Mouse (Mus musculus) kidney, postnatal 4 days (tissue): Measurements from ENCODE around the gene Mpc2.

ENCODE experiments used
- DNase-seq, 2 experiments: peaks; one replicate each; pipeline ENCODE4 v3.0.0; 2021; ENCODE audit warnings: mixed read lengths in 2 of 2

Mpc2 gene

DNA sequence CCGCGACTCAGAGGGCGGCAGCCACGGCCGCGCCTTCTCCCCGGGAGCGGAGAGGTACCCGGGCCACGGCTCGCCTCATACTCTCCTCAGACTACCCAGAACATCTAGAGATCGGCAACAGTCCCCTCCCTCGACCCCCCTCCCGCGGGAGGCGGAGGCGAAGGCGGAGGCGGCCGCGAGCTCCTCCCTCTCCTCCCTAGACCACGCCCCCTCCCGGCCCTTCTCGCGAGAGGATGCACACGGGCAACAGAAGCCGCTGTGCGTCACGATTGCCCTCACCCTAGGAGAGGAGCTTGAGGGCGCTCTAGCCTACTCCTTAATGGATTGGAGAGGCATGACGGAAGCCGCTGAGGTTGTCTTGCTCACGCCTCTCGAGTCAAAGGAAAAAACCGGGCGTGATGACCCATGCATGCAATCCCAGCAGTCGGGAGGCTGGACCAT is at the start of gene Mpc2, which contains the start of gene Dcaf6:
TSS of gene Mpc2 (plus strand) at position 278 of the 441 bp plus-strand sequence.
TSS of gene Dcaf6 (minus strand) at position 116 of the 441 bp plus-strand sequence.
- peak; percentile 100 for DNase-seq

DNA sequence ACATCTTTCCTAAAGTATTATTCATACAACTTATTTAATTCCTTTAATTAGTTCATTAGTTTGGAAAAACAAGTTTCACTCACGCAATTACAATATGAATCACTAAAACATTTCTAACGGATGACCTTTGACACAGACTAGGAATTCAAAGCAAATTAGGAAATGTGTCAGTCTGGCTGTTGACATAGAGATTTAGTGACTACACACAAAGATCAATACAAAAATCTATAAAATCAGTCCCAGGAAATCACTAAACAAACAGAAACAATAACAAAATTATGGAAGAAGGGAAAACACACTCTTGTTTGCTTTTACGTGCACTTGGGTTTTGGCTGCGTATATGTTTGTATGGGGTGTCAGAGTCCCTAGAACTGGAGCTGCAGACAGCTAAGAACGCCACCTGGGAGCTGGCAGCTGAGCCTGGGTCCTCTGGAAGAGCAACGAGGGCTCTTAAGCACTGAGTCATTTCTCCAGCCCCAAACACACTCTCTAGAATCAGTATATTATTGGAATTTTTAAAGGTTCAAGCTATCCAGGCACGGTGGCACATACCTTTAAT is 39.0 kb upstream of the Mpc2 start:
- no peak for DNase-seq

DNA sequence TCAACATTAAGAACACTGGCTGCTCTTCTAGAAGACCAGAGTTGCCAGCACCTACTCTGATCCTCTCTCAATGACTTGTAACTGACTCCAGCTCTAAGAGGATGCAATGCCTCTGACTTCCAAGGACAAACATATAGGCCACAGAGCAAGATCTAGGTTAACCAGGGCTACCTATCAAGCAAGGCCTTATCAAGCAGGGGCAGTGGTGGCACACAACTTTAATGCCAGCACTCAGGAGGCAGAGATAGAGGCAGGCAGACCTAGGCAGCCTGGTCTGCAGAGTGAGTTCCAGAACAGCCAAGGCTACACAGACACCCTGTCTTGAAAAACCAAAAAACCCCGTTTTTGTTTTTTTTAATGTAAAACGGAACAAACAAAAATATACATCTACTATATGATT is 34.2 kb upstream of the Mpc2 start:
- DNase-seq = no peak

DNA sequence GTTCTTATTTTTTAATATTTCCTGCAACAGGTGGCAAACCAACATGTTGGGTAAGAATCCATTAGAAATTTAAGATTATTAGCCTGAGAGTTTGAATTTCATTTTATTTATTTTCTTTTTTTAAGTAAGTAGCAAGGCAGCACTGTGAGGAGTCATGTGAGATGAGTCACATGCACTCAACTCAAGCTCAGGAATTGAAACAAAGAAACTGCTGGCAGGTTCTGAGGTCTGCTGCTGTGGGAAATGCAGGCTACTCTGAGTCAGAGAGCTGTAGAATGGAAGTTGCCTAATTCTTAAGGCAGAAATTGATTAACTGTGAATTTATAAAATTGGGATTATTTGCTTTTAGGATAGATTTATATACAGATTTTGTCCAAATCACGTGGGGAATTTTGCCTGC is 27.6 kb upstream of the Mpc2 start:
- no peak for DNase-seq

DNA sequence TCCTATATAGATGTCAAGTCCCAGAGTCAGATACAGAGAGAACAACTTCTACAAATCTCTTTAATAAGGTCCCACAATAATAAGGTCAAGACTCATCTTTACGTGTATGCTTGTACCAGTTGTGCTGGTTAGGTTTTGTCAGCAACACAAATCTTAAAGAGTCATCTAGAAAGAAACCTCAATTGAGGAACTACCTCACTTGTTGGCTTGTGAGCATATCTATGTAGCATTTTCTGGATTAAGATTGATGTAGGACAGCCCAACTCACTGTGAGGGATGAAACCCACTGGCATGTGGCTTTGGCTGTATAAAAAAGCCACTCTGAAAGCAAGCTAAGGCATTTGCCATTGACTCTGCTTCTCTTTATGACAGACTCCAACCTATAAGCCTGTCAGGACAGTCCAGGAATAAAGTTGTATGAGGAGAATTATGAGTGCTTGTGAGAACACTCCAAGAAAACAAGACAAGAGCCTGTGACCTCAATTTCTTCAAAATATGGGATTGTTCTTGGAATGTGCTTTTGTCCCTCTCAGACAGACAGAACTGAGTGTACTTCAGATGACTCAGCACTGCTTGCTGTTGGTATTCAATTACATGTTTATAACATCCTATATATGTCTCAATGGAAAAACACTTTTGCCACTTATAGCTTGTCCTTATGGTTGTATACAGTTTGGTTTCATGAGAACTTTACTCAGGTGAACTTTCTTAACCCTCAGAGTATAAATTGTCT is 22.0 kb upstream of the Mpc2 start:
- no peak for DNase-seq

DNA sequence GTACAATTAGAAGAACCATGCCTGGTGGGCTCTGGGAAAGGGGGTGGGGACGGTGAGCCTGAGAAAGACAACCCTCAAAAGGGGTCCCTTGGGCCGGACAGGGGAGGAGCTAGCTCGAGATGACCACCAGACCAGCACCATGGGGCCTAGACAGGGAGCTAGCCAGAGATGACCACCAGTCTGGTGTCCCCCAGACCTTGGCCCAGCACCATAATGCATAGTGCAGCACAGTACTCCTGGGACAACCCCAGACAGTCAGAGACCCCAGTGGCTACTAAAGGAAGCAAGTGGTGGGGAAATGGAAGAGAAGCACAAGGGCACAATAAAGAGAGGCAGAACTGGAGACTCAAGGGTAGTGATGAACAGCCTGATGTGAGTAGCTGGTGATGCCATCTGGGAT is 19.6 kb upstream of the Mpc2 start:
- DNase-seq = no peak

DNA sequence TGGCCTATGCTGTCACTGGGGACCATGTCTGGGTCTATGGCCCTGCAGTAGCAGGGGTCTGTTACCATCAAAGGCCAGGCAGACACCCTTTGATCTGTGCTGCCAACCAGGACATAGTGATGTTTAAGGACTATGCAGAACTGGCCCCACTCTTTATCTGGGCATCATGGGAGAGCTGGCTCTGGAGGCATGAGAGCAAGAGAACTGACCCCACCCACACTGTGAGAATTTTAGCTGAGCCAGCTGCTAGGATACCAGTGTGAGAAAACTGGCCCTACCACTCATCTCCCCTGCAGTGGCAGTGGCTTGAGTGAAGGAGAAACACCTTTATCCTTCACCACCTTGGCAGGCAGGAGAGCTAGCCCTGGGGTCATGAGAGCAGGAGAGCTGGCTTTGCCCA is 19.2 kb upstream of the Mpc2 start:
- DNase-seq = no peak

DNA sequence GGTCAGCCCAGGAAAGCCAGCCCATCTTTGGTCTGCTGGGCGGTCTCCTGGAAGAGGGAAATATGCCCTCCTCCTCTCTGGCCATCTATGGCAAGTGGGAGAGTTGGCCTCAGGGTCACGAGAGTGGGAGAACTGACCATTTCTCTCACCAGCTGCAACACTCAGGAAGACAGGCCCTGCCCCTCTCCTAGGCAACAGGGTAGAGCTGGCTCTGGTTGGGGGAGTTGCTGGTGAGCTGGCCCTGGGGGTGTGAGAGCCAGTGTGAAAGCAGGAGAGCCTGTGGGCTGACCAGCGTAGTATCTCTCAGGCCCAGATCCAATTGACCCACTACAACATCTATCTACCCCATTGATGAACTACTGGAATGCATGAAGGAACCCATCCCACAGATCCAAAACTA is 18.7 kb upstream of the Mpc2 start:
- DNase-seq = peak in 1 of 2 experiments; percentile 16

DNA sequence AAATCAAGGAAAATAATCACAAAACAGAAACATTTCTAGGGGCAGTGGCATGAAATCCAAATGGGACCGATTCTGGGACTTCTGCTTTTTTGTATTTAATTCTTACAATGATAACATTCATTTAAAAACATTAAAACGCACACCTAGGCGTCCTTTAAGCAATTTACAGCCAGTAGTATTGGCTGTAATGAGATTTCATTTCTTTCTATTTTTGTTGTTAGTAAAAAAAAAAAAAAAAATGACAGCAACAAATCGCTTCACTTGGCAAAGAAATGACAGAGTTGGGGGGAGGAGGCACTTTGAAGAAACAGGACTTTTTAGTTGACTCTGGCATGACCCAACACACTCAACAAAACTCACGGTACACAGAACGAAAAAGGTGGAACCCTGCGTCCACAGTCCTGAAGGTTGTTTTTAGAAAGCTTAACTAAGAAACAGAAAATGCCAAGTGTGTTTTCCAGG is 1.4 kb upstream of the Mpc2 start:
- no peak for DNase-seq

DNA sequence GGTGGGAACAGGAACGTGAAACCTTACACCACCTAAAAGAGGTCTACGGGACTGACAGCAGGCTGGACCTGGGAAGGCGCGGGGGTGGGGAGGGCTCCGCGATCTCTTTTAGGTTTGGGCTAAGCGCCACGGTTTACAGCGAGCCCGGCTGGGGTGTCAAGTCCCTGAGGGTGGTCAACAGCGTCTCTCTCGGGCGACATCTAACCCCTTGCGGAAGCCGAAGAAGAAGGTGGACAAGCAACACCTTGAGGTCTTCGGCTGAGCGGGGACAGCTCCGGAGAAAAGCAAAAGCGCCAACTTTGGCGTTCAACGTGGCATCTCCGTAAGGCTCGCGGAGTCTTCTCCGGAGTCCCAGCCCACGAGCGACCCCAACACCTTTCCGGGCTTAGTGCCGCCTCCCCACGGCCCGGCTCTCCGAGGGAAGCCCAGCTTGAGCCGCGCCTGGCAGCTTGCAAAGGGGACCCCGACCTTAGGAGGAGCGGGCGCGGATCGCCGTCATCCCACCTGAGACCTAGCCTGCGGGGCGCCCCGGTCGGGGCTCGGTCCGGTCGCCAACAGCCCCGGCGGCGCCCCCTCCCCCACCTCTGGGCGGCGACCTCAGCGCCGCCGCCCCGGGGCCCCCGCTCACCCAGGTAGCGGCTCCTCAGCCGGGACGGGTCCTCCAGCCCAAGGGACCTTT is 795 bp upstream of the Mpc2 start:
- DNase-seq = peak; percentile 67 to 79

DNA sequence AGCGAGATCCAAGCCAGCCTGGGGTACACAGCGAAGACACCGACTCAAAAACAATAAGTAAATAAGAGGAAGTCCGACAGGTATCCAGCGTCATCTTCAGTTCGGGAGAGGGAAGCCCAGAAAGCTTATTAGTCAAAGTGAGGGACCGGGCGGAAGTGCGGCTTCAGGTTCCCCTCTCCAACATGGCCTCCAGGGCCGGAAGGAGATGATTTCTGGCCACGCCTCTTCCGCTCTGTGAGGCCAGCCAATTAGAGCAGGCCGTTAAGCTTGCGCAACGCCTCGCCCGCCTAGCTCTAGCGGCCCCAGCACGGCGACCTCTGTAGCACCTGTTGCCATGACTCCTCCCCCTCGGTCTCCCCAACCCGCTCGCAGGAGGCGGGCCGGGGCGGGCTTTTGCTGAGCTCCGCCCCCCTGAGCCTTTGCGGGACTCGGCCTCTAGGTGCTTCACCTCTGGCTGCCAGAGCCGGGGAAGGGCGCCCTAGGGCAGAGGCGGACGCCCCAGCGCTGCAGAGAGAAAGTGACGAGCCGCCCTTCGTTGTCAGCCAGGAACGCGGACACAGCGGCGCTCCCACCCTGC is 452 bp downstream of the Mpc2 start:
- peak; percentile 97 to 99 for DNase-seq

DNA sequence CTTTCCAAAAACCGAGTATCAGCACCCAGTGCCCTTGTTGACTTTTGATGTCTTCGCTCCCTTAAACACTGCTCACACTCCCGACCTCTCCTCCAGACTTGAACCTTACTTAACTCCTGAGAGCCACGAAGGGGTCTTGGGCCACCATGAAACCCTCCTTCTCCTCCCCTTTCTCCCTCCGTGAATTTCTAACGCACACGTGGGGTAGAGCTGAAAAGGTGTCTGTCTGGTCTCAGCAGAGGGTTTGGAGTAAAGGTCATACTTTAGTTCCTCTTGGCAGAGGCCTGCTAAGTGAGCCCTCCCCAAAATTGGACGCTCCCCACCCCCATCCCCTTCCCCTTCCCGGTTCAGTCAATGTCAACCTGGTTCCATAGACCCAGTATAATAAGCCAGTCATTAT is 1.2 kb downstream of the Mpc2 start:
- peak; percentile 26 to 42 for DNase-seq

DNA sequence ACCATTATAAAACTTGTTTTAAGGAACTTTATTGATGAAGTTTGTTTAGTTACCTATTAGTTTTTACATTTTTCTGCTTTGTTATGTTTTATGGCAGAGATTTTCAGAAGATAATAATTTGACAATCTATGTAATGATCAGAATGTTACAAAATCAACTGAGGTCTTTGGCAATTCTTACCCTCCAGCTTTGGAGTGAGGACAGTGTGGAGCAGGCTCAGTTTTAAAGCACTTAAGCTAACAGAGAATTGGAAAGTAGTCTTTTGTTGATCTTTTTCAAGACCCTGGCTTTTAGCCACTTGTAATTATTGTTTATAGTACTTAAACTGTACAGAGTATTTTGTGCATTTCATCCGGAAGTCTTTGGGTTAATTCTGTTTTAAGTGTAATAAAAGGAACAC is 2.4 kb downstream of the Mpc2 start:
- no peak for DNase-seq

DNA sequence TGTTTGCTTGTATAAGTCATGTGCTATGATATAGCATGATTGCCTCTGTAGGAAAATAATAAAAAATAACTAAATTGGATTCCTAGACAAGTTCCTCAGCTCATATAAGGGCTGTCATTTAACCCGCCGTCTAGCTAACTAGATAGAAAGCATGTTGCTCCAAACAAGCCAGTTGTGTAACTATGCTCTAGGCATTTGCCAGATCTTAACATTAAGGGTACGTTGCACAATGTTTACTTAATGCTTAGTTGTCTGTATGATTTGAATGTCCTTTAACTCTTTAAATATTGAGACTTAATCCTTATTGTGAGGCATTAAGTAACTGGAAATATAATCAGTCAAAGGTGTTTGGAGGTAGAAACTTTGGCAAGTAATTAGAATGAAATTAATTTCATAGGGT is 4.1 kb downstream of the Mpc2 start:
- no peak for DNase-seq

DNA sequence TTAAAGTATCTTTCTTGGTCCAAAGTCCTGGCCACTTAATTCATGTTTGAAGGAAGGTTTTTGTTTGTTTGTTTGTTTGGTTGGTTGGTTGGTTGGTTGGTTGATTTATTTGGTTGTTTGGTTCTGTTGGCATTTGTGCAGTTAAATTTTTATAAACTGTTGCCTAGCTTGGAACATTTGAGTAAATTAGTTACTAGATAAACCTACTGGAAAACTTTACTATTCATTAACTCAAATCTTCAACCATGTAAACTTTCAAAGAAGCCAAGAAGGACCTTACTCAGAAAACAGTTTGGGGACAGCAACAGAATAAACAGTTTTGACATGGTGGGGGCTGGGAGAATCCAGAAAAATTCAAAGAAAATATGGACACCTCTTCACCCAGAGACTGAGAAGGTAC is 8.5 kb downstream of the Mpc2 start:
- DNase-seq = no peak

DNA sequence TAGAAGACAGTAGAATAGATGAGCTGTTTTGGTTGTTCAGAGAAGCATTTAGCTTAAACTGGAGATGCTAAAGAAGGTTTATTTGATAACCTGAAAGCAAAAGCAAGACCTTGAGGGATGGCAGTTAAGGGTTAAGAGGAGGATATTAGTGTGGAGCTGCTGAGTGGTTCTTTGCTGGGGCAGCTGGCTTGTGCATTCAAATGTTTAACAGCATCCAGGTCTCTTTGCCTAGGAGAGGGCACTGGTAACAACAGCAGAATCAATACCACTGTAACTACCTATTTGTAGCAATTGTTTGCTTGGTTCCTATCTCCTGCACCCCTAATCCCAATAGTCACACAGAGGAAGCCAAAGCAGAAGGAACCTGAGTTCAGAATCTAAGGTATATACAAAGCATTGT is 9.3 kb downstream of the Mpc2 start:
- peak in 1 of 2 experiments; percentile 34 for DNase-seq

DNA sequence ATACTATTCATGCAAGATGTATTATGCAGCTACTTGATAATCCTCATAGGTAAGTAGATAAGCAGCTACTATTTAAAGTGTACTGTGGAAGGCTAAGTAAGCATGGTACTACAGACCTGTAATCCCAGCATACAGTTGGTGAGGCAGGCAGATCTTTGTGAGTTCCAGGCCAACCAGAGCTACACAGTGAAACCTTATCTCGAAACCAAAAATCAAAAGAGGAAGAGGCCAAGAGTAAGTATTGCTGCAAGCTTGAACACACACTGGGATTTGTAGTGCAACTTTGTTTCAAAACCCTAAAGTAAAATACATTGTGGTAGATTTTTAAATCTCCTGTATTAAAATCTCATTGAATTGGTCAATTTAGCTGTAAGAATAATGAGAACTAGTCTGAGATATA is 11.1 kb downstream of the Mpc2 start:
- no peak for DNase-seq

DNA sequence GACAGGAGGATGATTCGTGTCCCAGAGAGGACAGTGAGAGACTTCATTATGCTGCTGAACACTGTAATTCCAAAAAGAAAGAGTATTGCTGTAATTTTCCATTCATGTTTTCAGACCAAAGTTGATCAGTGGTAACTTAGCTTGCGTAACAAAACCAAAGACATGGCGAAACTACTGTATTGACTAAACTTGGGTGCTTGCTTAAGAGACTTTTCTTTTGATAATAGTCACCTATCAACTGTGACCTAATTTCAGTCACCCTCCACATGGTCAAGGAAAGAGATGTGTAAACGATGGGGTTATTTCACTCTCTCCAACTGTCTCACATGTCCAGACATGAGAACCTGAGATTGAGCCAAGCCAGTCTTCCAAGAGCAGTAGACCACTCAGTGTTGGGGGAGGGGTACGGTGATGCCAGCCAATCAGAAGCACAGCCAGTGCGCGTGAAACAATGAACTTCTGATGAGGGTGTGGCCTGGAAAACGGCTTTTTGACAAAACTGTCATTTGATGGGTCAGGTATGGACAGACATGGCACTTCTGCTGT is 24.3 kb downstream of the Mpc2 start, which contains the start of gene Adcy10:
TSS of gene Adcy10 (plus strand) at position 496 of the 546 bp plus-strand sequence.
- no peak for DNase-seq

DNA sequence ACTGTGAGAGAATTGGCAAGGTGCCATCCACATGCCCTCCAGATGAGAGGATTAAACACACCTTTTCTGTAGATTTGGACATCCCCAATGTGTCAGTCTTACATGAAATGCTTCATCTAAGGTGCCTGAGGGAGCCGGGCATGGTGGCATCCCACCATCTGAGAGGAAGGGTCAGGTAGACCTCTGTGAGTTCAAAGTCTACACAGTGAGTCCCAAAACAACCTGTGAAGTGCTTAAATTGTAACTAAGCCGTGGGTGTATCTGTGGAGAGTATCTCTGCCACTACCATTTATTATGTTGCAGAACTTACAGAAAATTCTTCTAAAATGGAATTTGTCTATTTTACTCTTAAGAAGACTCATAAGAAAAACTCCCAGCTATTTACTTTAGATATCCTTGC is 25.7 kb downstream of the Mpc2 start:
- DNase-seq = peak in 1 of 2 experiments; percentile 15

DNA sequence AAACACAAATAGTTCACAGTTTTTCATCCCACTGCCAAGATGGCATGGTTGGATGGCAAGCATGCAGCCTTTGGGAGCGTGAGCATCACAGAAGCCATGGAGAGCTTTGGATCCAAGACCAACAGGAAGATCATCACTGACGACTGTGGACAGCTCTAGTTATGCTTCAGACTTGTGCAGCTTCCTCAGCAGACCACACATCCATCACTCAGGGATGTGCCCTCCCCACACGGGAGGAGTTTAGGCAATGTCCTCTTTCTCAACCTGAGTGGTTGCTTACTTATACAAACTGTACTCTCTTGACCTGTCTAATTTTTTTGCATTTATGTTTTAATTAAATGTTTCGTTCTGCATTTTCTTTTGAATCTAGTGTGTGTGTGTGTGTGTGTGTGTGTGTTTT is 28.8 kb downstream of the Mpc2 start:
- no peak for DNase-seq

DNA sequence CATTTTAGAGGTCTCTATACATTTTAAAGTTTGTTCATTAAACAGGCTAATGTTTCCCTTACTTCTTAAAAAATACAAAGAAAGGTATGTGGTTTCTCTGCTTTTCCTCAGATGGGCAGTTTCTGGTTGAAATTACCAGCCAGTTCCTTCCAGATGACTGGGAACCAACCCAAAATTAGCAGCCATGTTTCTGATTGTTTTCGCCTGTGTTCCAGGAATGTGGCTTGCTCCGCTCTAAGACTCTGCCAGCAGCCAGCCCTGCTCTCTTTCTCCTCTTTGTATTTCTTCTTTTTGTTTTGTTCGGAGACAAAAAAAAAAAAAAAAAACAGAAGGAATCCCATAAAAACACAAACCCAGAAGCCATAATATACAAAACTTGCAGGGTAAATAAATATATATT is 38.4 kb downstream of the Mpc2 start:
- DNase-seq = no peak

DNA sequence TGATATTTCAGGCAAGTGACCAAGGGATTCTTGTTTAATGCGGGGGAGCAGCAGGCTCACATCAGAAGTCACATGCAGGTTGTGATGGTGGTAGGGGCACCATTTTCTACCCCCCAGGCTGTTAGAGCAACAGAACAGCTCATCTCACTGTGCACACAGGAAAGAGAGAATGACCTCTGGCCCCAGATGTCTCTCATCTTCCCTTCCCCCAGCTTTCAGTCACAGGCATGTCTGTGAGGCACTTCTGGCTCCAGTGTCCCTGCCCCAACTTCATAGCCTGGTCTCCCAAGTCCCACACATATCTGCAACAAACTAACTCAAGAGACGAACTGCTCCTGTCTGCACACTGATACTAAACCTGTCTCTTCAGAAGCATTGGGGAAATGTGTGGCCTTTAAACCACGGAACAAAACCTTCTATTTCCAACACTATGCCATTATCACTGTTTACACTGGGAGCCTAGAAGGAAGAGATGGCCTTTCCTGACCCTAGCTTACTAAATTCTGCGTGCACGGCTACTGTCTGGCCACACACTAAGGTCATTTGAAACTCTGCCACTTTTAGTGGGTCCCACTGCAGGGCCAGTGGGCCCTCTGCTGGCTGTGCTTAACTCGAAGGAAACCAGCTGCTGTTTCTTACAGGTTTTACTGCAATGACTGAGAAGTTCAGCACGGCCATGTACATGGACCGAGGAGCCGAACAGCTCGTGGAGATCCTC is 43.0 kb downstream of the Mpc2 start:
- DNase-seq = peak; percentile 71 to 80

DNA sequence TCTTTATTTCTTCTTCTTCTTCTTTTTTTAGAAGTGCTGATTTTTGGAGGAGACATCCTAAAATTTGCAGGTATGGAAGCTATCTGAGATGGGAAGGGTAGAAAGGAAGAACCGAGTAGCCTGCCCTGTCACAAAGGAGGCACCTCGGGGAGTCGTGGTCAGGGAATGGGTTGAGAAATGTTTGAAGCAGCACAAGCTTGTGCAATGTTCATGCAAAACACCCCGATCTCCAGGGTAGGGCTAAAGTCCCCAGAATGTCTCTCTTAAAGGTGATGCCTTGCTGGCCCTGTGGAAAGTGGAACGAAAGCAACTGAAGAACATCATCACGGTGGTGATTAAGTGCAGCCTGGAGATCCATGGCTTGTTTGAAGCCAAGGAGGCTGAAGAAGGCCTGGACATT is 45.9 kb downstream of the Mpc2 start:
- no peak for DNase-seq
